Mouse (Mus musculus): ENCODE data around the gene Polr3e. TPM values are rescaled to one million over a fixed set of nuclear protein-coding genes. Genes with fewer than 3 reads are reported as not detected.

The Polr3e gene
- total and polyA plus RNA-seq, 3 experiments, result 22.3 to 38.1 (median 33.6) TPM

GRCm38 (mm10) chr7:120938206-120938605 lies 20.7 kb downstream of the Polr3e start:
- Histone ChIP-seq H3K36me3 (replicated peaks in 1 of 2; ENCODE audit: control insufficient read depth in 1 of 2, insufficient read depth in 1 of 2, low read length in 1 of 2) (peaks cover 79 to 100% of the 10 kb centered on the region in 2 experiments), H3K9me3 (replicated peaks; ENCODE audit: low read length) (no peaks in the 10 kb centered on the region), H3K4me2 (ENCODE audit: insufficient read depth, low read depth, poor library complexity, severe bottlenecking) (no peak overlapping the region), H3K79me2 (replicated peaks; ENCODE audit: control insufficient read depth, extremely low read depth, insufficient read depth, poor library complexity, severe bottlenecking) (no peaks in the 10 kb centered on the region), H3K27ac (ENCODE audit: insufficient read depth, low read depth) (no peak overlapping the region), H3K9ac (ENCODE audit: insufficient read depth, low read depth) (no peak overlapping the region), H3K4me1 (ENCODE audit: control insufficient read depth in 1 of 2, insufficient read depth in 2 of 2) (no peaks in the 10 kb centered on the region), H3K4me3 (replicated peaks in 1 of 3; ENCODE audit: low read depth in 2 of 3, low read length in 2 of 3, poor library complexity in 1 of 3) (no peak overlapping the region), H3K27me3 (replicated peaks) (no peaks in the 10 kb centered on the region)
- TF ChIP-seq MAFK (IDR thresholded peaks at IDR 0.05; ENCODE audit: insufficient replicate concordance, low read length) (no peak), KAT2A (IDR thresholded peaks at IDR 0.05; ENCODE audit: insufficient replicate concordance, low read length) (no peak), TCF12 (IDR thresholded peaks at IDR 0.05; ENCODE audit: low read depth, low read length) (no peak), ZC3H11A (IDR thresholded peaks at IDR 0.05; ENCODE audit: low read depth, low read length) (no peak), MEF2A (IDR thresholded peaks at IDR 0.05; ENCODE audit: borderline replicate concordance, low read depth, low read length) (no peak), PAX5 (IDR thresholded peaks at IDR 0.05; ENCODE audit: low read length) (no peak), HCFC1 (IDR thresholded peaks at IDR 0.05; ENCODE audit: low read depth, low read length) (no peak)
- in situ Hi-C loops (cut with MboI; ENCODE audit: low pct_ligation_motif_present, low pct_unique_long_range_greater_than_20kb, low sequenced_read_pairs), result loop anchor here (10.0 kb wide), 1 partner anchor 177 kb away; no protein-coding TSS in a partner anchor
- dilution Hi-C loops (cut with MboI; ENCODE audit: extremely low pct_ligation_motif_present, extremely low pct_unique_long_range_greater_than_20kb, low sequenced_read_pairs), result no loop called here
- DNase-seq (ENCODE audit: extremely low read depth), result no peak

GRCm38 (mm10) chr7:120940343-120940742 lies 22.8 kb downstream of the Polr3e start:
- H3K27me3 ChIP-seq (replicated peaks), result no peaks in the 10 kb centered on the region
- H3K4me1 ChIP-seq (ENCODE audit: control insufficient read depth in 1 of 2, insufficient read depth in 2 of 2), result no peaks in the 10 kb centered on the region
- H3K27ac ChIP-seq (ENCODE audit: insufficient read depth, low read depth), result no peak overlapping the region
- no peak overlapping the region for H3K4me3 ChIP-seq (replicated peaks in 1 of 3; ENCODE audit: low read depth in 2 of 3, low read length in 2 of 3, poor library complexity in 1 of 3)
- in situ Hi-C loops (cut with MboI; ENCODE audit: low pct_ligation_motif_present, low pct_unique_long_range_greater_than_20kb, low sequenced_read_pairs), result no loop called here
- peaks cover 80 to 98% of the 10 kb centered on the region in 2 experiments for H3K36me3 ChIP-seq (replicated peaks in 1 of 2; ENCODE audit: control insufficient read depth in 1 of 2, insufficient read depth in 1 of 2, low read length in 1 of 2)
- no peak overlapping the region for H3K9ac ChIP-seq (ENCODE audit: insufficient read depth, low read depth)
- H3K9me3 ChIP-seq (replicated peaks; ENCODE audit: low read length), result no peaks in the 10 kb centered on the region
- H3K79me2 ChIP-seq (replicated peaks; ENCODE audit: control insufficient read depth, extremely low read depth, insufficient read depth, poor library complexity, severe bottlenecking), result no peaks in the 10 kb centered on the region
- no peak for TF ChIP-seq MAFK (IDR thresholded peaks at IDR 0.05; ENCODE audit: insufficient replicate concordance, low read length)
- TF ChIP-seq TBP (conservative IDR thresholded peaks at IDR 0.05; ENCODE audit: low read depth, low read length), result no peak
- TF ChIP-seq NRF1 (IDR thresholded peaks at IDR 0.05; ENCODE audit: low read depth, low read length), result no peak
- no peak for TF ChIP-seq POLR2A (IDR thresholded peaks at IDR 0.05; ENCODE audit: low read depth, low read length)
- TF ChIP-seq IRF4 (IDR thresholded peaks at IDR 0.05; ENCODE audit: low read depth, low read length), result no peak
- no peak for TF ChIP-seq KAT2A (IDR thresholded peaks at IDR 0.05; ENCODE audit: insufficient replicate concordance, low read length)
- TF ChIP-seq RCOR1 (conservative IDR thresholded peaks at IDR 0.05; ENCODE audit: low read depth, low read length), result no peak
- no peak for TF ChIP-seq MAX (IDR thresholded peaks at IDR 0.05; ENCODE audit: low read length)
- no peak for TF ChIP-seq SIN3A (IDR thresholded peaks at IDR 0.05; ENCODE audit: low read length)
- TF ChIP-seq MXI1 (IDR thresholded peaks at IDR 0.05; ENCODE audit: low read depth, low read length), result no peak
- no peak for TF ChIP-seq USF2 (conservative IDR thresholded peaks at IDR 0.05; ENCODE audit: low read depth, low read length)
- no peak for TF ChIP-seq SMC3 (IDR thresholded peaks at IDR 0.05; ENCODE audit: low read depth, low read length)
- no peak for TF ChIP-seq RAD21 (IDR thresholded peaks at IDR 0.05; ENCODE audit: low read depth, low read length)
- no peak for TF ChIP-seq GABPA (IDR thresholded peaks at IDR 0.05; ENCODE audit: insufficient replicate concordance, low read depth, low read length)
- TF ChIP-seq POLR2AphosphoS2 (IDR thresholded peaks at IDR 0.05; ENCODE audit: low read depth, low read length), result no peak
- H3K4me2 ChIP-seq (ENCODE audit: insufficient read depth, low read depth, poor library complexity, severe bottlenecking), result no peak overlapping the region
- dilution Hi-C loops (cut with MboI; ENCODE audit: extremely low pct_ligation_motif_present, extremely low pct_unique_long_range_greater_than_20kb, low sequenced_read_pairs), result no loop called here
- no peak for DNase-seq (ENCODE audit: extremely low read depth)
